Mouse (Mus musculus): ENCODE data around the gene Etv6.

- TF ChIP-seq CTCF (IDR thresholded peaks at IDR 0.05; ENCODE audit: low read depth) (peak; percentile 25), EP300 (optimal IDR thresholded peaks at IDR 0.05) (no peak)
Measured at GRCm38 (mm10) chr6:134140718-134141615, 105.5 kb downstream of the Etv6 start.
